Mouse (Mus musculus) CD4-positive, CD25-positive, alpha-beta regulatory T cell, adult 2 months (primary cell): Measurements from ENCODE around the gene Acad10.

Experiments used
- DNase-seq: peaks from one replicate; pipeline ENCODE4 v3.0.0-alpha.2; 2012; ENCODE audit warnings: low read depth, low spot score

Acad10 gene

GRCm38 (mm10) chr5:121597332-121597731, 63.0 kb downstream of the Acad10 start:
- no peak for DNase-seq

GRCm38 (mm10) chr5:121596226-121596625, 64.1 kb downstream of the Acad10 start:
- DNase-seq: no peak

GRCm38 (mm10) chr5:121595758-121596157, 64.6 kb downstream of the Acad10 start:
- no peak for DNase-seq

GRCm38 (mm10) chr5:121594714-121595313, 65.5 kb downstream of the Acad10 start:
- DNase-seq: no peak

GRCm38 (mm10) chr5:121593451-121594401, 66.6 kb downstream of the Acad10 start, which contains the start of gene Aldh2:
TSS of gene Aldh2 (minus strand) at chr5:121593824.
- peak; percentile 83 for DNase-seq

GRCm38 (mm10) chr5:121592816-121593407, 67.4 kb downstream of the Acad10 start:
- DNase-seq: no peak

- DNase-seq: no peak
Measured at GRCm38 (mm10) chr5:121592064-121592815, 68.1 kb downstream of the Acad10 start.

- no peak for DNase-seq
Measured at GRCm38 (mm10) chr5:121591417-121592063, 68.8 kb downstream of the Acad10 start.

- no peak for DNase-seq
Measured at GRCm38 (mm10) chr5:121589928-121590327, 70.4 kb downstream of the Acad10 start.

GRCm38 (mm10) chr5:121586400-121587039, 73.8 kb downstream of the Acad10 start:
- DNase-seq: peak; percentile 46

- no peak for DNase-seq
Measured at GRCm38 (mm10) chr5:121585699-121586098, 74.6 kb downstream of the Acad10 start.

GRCm38 (mm10) chr5:121585005-121585404, 75.3 kb downstream of the Acad10 start:
- no peak for DNase-seq

- DNase-seq: peak; percentile 33
Measured at GRCm38 (mm10) chr5:121583765-121584501, 76.4 kb downstream of the Acad10 start.

- DNase-seq: no peak
Measured at GRCm38 (mm10) chr5:121581945-121582344, 78.4 kb downstream of the Acad10 start.

- no peak for DNase-seq
Measured at GRCm38 (mm10) chr5:121576927-121577488, 83.3 kb downstream of the Acad10 start.

GRCm38 (mm10) chr5:121575867-121576266, 84.4 kb downstream of the Acad10 start:
- DNase-seq: no peak

- no peak for DNase-seq
Measured at GRCm38 (mm10) chr5:121574145-121574544, 86.2 kb downstream of the Acad10 start.
